Mouse (Mus musculus): ENCODE measurements around the gene Fancl. TPM values are rescaled to one million over a fixed set of nuclear protein-coding genes. Genes with fewer than 3 reads are reported as not detected.

Fancl gene
- polyA plus RNA-seq, 2 experiments: 12.3 to 23.6 TPM

DNA sequence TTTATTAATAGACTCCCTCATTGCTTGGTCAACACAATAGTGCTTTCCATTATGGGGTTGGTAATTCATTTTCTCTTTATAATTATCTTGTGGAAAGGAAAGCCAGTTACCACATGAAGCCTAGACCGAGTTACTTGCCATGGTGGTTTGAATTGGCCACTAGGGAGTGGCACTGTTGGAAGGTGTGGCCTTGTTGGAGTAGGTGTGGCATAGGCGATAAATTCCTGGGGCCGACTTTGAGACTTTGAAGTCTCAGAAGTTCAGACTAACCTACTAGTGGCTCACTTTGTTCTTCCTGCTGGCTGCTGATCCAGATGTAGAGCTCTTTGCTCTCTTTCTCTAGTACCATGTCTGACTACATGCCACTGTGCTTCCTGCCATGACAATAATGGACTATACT lies 63.9 kb downstream of the Fancl start:
- H3K4me2 ChIP-seq (ENCODE audit: low read depth): no peak overlapping the region
- no peak overlapping the region for H3K9ac ChIP-seq (replicated peaks)
- no peaks in the 10 kb centered on the region for H3K27me3 ChIP-seq (ENCODE audit: control insufficient read depth, insufficient read depth, low read length)
- peak; percentile 56; the same call in 1 of the 2 replicates for ATAC-seq (ENCODE audit: insufficient read depth)
- no peak overlapping the region for H3K4me3 ChIP-seq (ENCODE audit: insufficient read depth in 1 of 2, low read depth in 2 of 2, low read length in 2 of 2)
- H3K27ac ChIP-seq: no peak overlapping the region
- WGBS (ENCODE audit: insufficient replicate concordance): 62% methylated on average over 3 of the region's 3 CpGs
- TF ChIP-seq EP300 (IDR thresholded peaks at IDR 0.05; ENCODE audit: low read depth): no peak
- TF ChIP-seq CTCF (IDR thresholded peaks at IDR 0.05; ENCODE audit: low read depth): no peak
- H3K36me3 ChIP-seq (replicated peaks; ENCODE audit: control insufficient read depth, insufficient read depth, low read depth): no peaks in the 10 kb centered on the region
- H3K9me3 ChIP-seq (ENCODE audit: control insufficient read depth, low read length): no peaks in the 10 kb centered on the region
- H3K4me1 ChIP-seq (replicated peaks; ENCODE audit: control insufficient read depth in 2 of 2, insufficient read depth in 2 of 2, low read length in 1 of 2): peaks cover 4 to 6% of the 10 kb centered on the region in 2 experiments; a peak in 3 of 4 replicates
- no peak for DNase-seq (ENCODE audit: low read depth in 3 of 3, low spot score in 3 of 3)

DNA sequence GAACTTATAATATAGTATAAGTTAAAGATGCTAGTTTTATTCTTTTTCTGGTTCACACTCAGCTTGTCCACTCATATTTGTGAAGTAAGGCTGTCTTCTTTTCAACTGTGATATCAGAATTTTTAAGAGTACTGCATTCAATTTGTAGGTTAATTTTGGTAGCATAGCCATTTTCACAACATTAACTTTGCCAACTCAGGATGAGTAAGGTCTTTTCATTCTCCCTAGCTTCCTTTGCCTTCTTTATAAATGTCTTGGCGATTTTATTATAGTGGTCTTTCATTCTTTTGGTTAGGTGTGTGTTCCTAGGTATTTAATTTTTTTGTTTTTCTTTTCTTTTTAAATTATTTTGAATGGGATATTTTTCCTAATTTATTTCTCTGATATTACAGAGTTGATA lies 64.7 kb downstream of the Fancl start:
- Histone ChIP-seq H3K9me3 (ENCODE audit: control insufficient read depth, low read length) (no peaks in the 10 kb centered on the region), H3K4me2 (ENCODE audit: low read depth) (no peak overlapping the region), H3K27me3 (ENCODE audit: control insufficient read depth, insufficient read depth, low read length) (no peaks in the 10 kb centered on the region), H3K4me1 (replicated peaks; ENCODE audit: control insufficient read depth in 2 of 2, insufficient read depth in 2 of 2, low read length in 1 of 2) (peaks cover 4 to 6% of the 10 kb centered on the region in 2 experiments; a peak in 3 of 4 replicates), H3K4me3 (ENCODE audit: insufficient read depth in 1 of 2, low read depth in 2 of 2, low read length in 2 of 2) (no peak overlapping the region), H3K27ac (no peak overlapping the region), H3K36me3 (replicated peaks; ENCODE audit: control insufficient read depth, insufficient read depth, low read depth) (no peaks in the 10 kb centered on the region), H3K9ac (replicated peaks) (no peak overlapping the region)
- WGBS (ENCODE audit: insufficient replicate concordance): 66% methylated on average over 1 of the region's 1 CpGs
- no peak for DNase-seq (ENCODE audit: low read depth in 3 of 3, low spot score in 3 of 3)
- ATAC-seq (ENCODE audit: insufficient read depth): no peak
- TF ChIP-seq EP300 (IDR thresholded peaks at IDR 0.05; ENCODE audit: low read depth) (no peak), CTCF (IDR thresholded peaks at IDR 0.05; ENCODE audit: low read depth) (no peak)

DNA sequence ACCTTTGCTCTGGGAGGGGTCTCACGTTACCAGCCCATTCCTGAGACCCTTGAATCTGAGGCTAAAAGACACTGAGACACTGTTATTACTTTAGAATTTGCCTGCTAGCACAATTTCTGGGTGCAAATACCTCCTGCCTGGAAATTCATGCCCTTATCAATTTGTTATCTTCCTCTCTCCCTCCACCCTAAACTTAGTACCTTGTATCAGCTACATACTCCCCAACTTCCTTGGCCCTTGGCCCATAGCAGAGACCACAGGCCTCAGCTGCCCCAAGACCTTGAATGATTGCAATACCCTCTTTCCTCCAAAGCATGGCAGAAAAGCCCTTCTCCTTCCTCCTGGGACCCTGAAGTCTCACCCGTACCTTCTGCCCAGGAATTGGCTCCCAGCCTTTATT lies 65.3 kb downstream of the Fancl start:
- Histone ChIP-seq H3K27ac (no peak overlapping the region), H3K36me3 (replicated peaks; ENCODE audit: control insufficient read depth, insufficient read depth, low read depth) (no peaks in the 10 kb centered on the region), H3K9ac (replicated peaks) (no peak overlapping the region), H3K4me3 (ENCODE audit: insufficient read depth in 1 of 2, low read depth in 2 of 2, low read length in 2 of 2) (no peak overlapping the region), H3K27me3 (ENCODE audit: control insufficient read depth, insufficient read depth, low read length) (no peaks in the 10 kb centered on the region), H3K4me1 (replicated peaks; ENCODE audit: control insufficient read depth in 2 of 2, insufficient read depth in 2 of 2, low read length in 1 of 2) (peaks cover 4 to 6% of the 10 kb centered on the region in 2 experiments; a peak in 3 of 4 replicates), H3K9me3 (ENCODE audit: control insufficient read depth, low read length) (no peaks in the 10 kb centered on the region), H3K4me2 (ENCODE audit: low read depth) (no peak overlapping the region)
- 75% methylated on average over 2 of the region's 2 CpGs for WGBS (ENCODE audit: insufficient replicate concordance)
- ATAC-seq (ENCODE audit: insufficient read depth): no peak
- no peak for DNase-seq (ENCODE audit: low read depth in 3 of 3, low spot score in 3 of 3)
- TF ChIP-seq CTCF (IDR thresholded peaks at IDR 0.05; ENCODE audit: low read depth): no peak
- TF ChIP-seq EP300 (IDR thresholded peaks at IDR 0.05; ENCODE audit: low read depth): no peak

DNA sequence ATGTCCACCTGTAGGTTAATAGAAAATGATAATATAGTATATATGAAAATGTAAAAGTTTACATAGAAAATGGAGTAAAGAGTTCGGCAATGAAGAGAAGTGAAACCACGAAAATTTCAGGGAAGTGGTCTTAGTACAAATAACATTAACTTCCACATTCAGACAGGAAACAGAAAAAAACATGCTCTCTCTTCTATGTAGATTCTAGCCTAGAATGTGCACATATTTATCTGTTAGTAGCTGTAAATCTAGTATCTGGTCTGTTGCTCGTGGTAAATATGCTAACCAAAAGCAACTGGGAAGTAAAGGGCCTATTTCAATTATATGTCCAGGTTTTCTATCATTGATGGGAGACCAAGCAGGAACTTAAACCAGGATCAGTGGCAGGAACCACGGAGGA lies 66.8 kb downstream of the Fancl start:
- H3K4me3 ChIP-seq (ENCODE audit: insufficient read depth in 1 of 2, low read depth in 2 of 2, low read length in 2 of 2): no peak overlapping the region
- no peaks in the 10 kb centered on the region for H3K36me3 ChIP-seq (replicated peaks; ENCODE audit: control insufficient read depth, insufficient read depth, low read depth)
- no peak overlapping the region for H3K27ac ChIP-seq
- H3K9ac ChIP-seq (replicated peaks): no peak overlapping the region
- no peak for ATAC-seq (ENCODE audit: insufficient read depth)
- no peak overlapping the region for H3K4me2 ChIP-seq (ENCODE audit: low read depth)
- 41% methylated on average over 4 of the region's 4 CpGs for WGBS (ENCODE audit: insufficient replicate concordance)
- no peaks in the 10 kb centered on the region for H3K27me3 ChIP-seq (ENCODE audit: control insufficient read depth, insufficient read depth, low read length)
- peaks cover 4 to 6% of the 10 kb centered on the region in 2 experiments; a peak in 3 of 4 replicates for H3K4me1 ChIP-seq (replicated peaks; ENCODE audit: control insufficient read depth in 2 of 2, insufficient read depth in 2 of 2, low read length in 1 of 2)
- DNase-seq (ENCODE audit: low read depth in 3 of 3, low spot score in 3 of 3): no peak
- H3K9me3 ChIP-seq (ENCODE audit: control insufficient read depth, low read length): no peaks in the 10 kb centered on the region
- no peak for TF ChIP-seq EP300 (IDR thresholded peaks at IDR 0.05; ENCODE audit: low read depth)
- TF ChIP-seq CTCF (IDR thresholded peaks at IDR 0.05; ENCODE audit: low read depth): no peak

DNA sequence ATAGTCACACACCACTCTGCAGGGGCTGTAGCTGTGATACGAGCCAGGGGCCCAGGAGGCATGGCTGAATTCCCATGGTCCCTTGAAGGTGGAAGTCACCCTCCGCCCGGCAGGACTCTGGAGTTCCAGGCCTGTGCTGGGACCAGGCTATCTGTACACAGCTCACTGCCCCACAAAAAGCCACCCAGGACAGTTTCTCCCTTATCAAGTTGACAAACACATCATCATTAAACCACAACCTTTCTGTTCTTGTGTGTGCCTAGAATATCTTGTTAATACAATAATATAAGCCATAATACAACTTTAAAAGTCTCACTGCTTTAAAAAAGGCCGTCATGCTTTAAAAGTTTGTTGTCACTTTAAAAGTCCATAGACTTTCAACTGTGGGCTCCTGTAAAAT lies 68.1 kb downstream of the Fancl start:
- no peaks in the 10 kb centered on the region for H3K27me3 ChIP-seq (ENCODE audit: control insufficient read depth, insufficient read depth, low read length)
- H3K36me3 ChIP-seq (replicated peaks; ENCODE audit: control insufficient read depth, insufficient read depth, low read depth): no peaks in the 10 kb centered on the region
- H3K27ac ChIP-seq: no peak overlapping the region
- no peak overlapping the region for H3K9ac ChIP-seq (replicated peaks)
- TF ChIP-seq EP300 (IDR thresholded peaks at IDR 0.05; ENCODE audit: low read depth) (no peak), CTCF (IDR thresholded peaks at IDR 0.05; ENCODE audit: low read depth) (no peak)
- no peak overlapping the region for H3K4me3 ChIP-seq (ENCODE audit: insufficient read depth in 1 of 2, low read depth in 2 of 2, low read length in 2 of 2)
- ATAC-seq (ENCODE audit: insufficient read depth): peak; percentile 13; the same call in 1 of the 2 replicates
- WGBS (ENCODE audit: insufficient replicate concordance): 59% methylated on average over 4 of the region's 4 CpGs
- peaks cover 4 to 6% of the 10 kb centered on the region in 2 experiments; a peak in 3 of 4 replicates for H3K4me1 ChIP-seq (replicated peaks; ENCODE audit: control insufficient read depth in 2 of 2, insufficient read depth in 2 of 2, low read length in 1 of 2)
- H3K9me3 ChIP-seq (ENCODE audit: control insufficient read depth, low read length): no peaks in the 10 kb centered on the region
- DNase-seq (ENCODE audit: low read depth in 3 of 3, low spot score in 3 of 3): no peak
- H3K4me2 ChIP-seq (ENCODE audit: low read depth): no peak overlapping the region
